Mouse (Mus musculus): ENCODE measurements around the gene D630045J12Rik. TPM values are rescaled to one million over a fixed set of nuclear protein-coding genes. Genes with fewer than 3 reads are reported as not detected.

The D630045J12Rik gene
- total RNA-seq, 2 experiments from 2014 or later, result 1.6 TPM

DNA sequence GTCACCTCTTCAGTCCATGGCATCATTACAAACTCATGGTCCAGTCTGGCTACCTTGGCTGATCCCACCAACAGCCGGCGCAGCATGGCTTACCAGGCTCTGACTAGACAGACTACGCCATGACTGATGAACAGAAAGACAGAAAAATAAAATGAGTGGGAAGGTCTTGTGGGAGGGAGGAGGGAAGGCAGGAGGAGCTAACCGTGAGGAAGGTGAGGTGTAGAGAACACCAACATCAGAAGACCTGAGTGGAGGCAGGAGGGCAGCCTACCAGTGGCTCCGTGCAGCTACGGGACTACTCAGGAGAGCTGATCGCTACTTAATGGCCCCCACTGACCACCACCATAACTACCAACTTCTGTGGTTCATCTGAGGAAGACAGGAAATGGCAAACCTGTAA lies 60.9 kb downstream of the D630045J12Rik start:
- DNase-seq, result no peak

DNA sequence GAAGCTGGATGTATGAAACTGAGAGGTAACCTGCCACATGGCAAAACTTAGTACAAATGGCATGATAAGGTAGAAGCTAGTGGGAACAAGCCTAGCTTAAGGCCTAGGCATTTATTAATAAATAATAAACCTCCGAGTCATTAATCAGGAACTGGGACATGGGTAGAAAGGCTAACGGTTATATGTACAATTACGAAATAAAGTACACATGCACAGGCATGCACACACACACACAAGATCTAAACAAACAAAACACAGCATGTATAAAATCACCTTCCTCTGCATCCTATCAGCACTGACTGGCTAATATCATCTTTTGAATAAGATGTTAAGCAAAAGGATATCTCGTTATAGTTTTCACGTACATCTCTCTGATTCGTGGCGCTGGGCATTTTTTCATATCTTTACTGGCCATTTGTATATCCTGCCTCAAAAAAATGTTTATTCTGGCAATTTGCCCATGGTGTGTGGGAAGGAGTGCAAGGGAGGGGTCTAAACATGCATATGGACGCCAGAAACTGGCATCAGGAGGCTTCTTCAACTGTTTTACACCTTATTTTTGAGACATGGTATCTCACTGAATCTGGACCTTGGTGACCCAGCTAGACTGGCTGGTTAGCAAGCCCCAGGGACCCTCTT lies 67.4 kb downstream of the D630045J12Rik start:
- DNase-seq, result no peak

DNA sequence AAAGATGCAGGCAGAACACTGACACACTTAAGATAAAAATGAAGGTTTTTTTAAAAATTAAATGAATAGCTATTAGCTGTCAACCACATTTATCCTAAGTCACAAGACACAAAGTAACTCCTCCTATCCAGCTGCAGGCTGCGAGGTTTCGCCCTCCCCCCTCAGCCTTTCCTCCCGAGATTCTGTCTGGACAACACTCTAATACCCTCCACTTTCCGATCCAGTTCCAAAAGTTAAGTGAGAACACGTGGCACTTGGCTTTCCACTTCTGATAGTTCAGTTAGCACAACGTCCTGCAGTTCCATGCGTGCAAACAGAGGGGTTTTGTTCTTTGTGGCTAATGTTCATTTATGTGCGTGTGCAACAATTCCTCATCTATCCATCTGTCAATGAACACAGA lies 69.0 kb downstream of the D630045J12Rik start:
- DNase-seq, result no peak

DNA sequence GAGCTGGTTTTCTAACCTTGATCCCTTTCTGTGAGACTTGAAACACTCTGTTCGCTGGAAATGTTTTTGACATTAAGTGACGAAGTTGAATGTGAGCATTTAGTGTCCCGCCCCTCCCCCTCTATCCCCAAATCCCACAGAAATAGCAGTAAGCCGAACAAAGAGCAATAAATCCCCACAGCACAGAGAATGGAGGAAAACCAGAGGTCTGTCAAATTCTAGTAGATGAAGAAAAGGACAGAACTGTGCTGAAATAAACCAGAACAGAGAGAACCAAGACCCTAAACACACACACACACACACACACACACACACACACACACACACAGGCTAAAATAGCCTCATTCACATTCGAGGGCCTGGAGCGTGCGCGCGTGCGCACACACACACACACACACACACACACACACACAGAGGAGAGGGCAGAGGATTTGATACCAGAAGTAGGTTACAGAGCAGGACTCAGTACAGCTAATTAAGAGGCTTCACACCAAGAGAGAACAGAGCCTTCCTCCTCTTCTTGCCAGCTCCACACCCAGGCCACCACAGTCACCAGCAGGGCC lies 72.0 kb downstream of the D630045J12Rik start:
- no peak for DNase-seq

DNA sequence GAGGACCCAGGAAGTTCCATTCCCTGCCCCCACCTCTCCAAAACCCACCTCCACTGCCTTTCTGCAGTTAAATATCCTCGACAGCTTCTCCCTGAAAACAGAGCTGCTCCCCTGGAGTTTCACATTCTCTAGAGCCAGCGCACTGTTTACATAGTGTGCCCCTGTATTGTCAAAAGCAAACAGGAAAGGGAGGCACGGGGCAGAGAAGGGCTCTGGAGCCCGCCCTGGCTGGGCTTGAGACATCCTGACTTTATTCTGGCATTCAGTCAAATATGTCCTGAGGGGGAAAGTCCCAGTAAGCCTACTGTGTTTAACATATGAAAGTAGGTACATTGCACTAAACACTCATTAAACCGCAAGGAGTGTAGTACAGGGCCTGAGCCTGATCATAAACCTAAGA lies 73.1 kb downstream of the D630045J12Rik start:
- no peak for DNase-seq

DNA sequence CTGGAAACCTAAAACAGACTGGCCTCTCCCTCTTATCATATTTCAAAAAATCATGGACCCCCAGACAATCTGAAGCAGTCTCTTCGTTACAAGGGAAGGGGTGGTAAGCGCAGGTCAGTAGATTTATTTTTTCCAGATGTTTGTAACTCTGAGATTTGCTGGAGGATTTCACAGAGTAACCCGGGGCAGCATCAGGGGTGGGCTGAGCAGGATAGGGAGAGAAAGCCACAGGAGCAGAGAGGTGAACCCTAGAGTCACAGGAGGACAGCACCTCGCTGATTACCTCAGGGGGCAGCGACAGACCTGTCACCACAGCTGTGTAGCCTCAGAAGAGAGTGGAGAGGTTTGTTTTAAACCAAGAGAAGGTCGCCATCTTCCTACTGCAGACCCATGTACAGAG lies 88.4 kb downstream of the D630045J12Rik start:
- DNase-seq, result no peak

DNA sequence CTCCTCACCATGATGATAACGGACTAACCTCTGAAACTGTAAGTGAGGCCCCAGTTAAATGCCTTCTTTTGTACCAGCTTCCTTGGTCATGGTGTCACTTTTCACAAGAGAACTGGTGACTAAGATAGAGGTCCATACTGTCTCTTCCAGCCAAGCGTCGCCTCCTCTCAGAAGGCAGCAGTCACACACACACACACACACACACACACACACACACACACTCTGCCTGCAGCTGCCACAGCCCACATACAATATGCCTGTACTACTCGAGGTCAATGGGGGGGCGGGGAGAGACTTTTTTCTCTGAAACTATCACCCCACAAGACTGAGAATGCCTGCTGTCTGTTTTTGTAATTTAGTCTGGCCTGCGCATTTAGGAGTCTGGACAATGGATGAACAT lies 89.1 kb downstream of the D630045J12Rik start:
- DNase-seq, result no peak

DNA sequence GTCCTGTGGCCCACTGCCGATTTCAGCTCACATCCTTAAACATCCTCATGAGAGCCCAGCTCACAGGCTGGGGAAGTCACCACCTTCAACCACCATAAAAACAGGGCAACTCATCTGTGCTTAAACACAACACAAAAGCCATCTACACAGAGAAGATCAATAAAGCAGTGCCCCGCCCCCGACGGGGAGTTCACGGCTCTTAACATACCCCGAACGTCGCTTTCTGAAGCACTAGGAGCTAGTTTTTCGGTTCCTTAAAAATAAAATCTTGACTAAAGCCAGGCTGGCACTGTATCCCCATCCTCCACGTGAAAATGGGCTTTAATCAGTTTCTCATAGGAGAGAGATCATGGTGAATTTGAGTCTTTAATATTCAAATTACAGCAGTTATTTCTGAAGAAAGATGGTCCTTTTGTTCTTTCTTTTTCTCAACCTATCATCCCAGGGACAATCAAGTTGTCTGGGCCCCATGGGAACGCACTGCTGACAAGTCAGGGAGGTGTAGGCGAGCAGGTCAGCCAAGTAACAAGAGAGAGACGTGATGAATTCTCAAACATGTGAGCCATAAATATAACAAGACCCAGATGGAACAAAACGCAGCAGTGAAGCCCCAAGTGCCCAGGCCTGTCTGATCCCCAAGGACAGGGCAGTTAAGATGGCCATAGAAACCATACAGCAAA lies 90.8 kb downstream of the D630045J12Rik start:
- peak in 1 of 2 experiments; percentile 25 for DNase-seq

DNA sequence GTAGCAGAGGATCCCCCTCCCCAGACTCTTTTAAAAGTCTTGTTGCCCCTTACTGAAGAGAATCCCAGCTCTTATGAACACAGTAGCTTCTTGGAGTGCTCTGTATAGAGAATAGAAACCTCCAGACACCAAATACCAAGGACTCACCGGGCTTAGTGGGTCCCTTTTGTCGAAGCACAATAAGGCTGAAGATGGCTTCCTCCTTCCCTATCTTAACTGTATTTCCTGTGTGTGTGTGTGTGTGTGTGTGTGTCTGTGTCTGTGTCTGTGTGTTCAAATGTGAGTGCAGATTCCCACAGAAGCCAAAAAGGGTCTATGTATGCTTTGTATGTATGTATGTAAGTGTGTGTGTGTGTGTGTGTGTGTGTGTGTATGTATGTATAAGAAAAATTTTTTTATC lies 93.3 kb downstream of the D630045J12Rik start:
- no peak for DNase-seq

DNA sequence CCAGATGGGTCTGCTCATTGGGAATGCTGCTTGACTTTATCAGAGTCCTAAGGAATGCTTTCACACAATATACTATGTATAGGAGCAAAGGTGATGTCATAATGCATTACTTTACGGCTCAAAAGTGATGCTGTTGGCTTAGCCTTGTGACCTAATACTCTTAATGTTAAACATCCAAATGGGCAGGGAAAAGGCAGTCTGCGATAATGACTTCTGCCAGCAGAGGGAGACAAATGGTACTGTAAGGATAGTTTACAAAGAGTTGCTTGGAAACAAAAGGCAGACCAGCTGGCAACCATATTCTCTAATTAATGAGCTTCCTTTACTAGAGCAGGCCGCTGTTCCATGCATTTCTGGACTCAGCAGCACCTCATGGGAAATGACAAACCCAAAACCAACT lies 93.7 kb downstream of the D630045J12Rik start:
- DNase-seq, result peak; percentile 83 to 96

DNA sequence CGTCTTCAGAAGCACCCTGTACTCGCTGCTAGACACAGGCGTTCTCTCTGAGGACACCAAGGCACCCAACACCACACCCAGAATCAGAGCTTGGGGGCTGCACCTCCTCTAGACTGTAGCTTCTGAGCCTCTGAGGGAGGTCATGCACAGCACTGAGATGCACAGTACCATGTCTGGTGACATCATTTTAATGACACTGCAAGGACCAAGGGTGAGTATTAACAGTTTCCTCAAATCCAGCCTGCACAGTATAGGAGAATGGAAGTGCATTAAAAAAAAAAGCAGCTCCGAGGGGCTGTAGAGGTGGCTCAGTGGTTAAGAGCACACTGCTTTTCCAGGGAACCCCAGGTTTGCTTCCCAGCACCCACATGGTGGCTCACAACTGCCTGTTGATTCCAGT lies 94.2 kb downstream of the D630045J12Rik start:
- DNase-seq, result no peak

DNA sequence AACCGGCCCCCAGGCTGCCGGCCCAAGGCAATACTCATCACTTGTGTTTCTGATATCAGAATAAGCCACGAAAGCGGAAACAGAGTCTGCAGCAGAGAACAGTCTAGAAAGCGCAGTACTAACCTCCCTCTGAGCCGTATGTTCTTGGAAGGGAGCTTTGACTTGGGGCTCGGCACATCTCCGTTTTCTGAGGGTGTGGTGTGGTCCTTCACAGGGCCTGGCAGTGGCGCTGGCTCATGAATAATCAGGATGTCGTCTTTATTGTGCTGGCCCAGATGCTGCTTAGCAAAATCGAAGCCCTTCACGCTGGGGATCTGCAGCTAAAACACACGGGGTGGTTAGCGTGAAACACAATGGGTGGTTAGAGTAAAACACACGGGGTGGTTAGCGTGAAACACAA lies 95.9 kb downstream of the D630045J12Rik start:
- no peak for DNase-seq

DNA sequence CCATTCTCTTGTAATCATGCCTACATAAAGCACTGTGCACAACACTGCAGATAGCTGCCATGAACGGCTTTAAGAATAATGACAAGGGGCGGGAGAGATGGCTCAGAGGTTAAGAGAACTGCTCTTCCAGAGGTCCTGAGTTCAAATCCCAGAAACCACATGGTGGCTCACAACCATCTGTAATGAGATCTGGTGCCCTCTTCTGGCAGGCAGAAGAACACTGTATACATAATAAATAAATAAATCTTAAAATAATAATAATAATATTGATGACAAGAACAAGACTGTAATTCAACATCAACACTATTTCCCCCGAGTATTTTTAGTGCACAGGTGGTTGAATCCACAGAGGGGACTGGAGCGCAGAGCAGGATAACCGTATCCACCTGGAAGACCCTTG lies 97.6 kb downstream of the D630045J12Rik start:
- no peak for DNase-seq

DNA sequence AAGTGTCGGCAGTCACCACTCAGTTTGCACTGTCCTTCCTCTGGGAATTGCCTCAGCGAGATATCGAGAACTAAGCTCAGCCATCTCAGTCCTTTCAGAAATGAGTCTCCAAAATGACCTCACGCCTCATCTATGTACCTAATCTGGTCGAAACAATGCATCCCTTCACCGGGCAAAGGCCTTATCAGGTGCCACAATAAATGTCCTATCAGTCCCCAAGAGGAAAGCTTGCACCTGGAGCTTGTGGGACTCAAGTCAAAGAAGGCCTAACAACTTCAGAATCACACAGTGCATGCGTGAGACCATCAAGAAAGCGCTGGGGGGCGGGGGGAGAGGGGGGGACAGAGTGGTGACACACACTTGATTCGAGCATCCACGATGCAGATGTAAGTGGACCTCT lies 101.5 kb downstream of the D630045J12Rik start:
- no peak for DNase-seq

DNA sequence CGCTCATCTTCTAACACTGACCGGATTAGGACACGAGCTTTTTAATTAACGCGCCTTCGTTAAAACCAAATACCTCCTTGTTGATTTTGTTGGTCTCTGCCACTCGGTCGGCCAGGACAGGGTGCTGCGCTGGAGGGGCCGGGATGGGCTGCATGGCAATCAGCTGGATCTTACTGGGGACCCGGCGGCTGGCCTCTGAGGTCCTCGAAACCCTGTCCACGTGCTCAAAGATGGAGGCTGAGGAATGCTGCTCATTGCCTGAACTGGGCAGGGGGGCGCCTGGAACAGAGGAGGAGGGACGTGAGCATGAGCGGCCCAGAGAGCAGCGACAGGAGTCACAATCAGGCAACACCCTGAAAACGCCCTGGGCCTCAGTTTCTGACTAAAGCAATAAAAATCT lies 104.3 kb downstream of the D630045J12Rik start:
- no peak for DNase-seq

DNA sequence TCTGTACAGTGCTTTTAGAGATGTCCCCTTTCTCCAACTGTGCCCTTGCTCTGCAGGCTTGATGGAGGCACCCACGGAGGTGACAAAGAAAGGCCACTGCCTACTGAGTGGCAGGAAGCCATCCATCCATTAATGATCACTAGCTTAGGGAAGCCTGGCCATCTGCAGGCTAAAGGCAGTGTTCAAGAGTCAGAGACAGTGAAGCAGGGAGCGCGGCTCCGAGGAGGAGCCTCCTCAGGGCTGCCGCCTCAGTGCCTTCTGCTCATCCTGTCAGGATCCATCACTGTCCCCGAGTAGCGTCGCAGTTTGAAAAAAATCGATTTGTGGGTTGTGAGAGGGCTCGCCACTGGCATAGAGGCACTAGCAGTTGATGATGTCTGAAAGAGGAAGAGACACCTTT lies 105.2 kb downstream of the D630045J12Rik start:
- no peak for DNase-seq

DNA sequence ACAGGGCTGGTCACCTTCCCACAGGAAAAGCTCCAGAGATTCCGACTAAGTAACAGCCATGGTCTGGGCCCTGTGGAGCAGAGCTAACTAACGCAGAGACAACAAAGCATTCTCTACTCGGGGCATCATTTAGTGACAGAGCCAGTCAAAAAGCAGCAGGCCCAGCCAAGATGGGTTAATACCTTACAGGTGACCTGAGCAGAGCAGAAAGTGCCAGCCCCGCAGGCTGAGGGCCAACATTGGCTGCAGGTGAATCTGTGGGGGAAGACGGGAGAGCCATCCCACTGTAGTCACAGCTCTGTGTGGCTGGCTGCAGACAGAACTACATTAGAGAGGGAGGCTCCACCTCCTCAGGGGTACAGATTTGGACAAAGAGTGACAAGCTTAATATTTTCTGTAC lies 106.5 kb downstream of the D630045J12Rik start:
- no peak for DNase-seq

DNA sequence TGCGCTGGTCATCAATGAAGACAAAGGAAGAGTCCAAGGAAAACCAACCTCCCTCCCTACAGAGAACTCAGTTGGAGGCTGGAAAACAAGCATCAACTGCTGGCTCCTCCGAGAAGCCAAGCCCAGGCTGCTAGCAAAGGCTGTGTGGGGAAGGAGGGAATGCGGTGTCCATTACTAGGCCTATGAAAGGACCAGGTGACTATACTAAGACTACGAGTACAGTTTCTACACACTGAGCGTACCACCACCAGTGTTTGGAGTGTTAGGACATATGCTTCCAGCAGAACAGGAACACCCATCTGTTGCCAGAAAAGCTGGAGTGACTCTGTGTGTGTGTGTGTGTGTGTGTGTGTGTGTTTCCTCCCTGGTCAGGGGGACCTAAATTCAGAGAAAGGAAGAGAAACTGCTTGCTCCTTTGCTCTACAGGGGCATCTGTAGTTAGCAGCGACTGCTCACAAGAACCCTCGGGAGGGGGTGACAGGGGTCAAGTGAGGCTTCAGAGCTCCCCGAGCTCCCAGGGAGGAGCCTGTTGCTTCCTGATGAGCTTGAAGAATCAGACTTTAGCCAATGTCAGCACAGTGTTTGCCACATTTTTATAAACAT lies 108.2 kb downstream of the D630045J12Rik start:
- DNase-seq, result peak; percentile 51 to 59

DNA sequence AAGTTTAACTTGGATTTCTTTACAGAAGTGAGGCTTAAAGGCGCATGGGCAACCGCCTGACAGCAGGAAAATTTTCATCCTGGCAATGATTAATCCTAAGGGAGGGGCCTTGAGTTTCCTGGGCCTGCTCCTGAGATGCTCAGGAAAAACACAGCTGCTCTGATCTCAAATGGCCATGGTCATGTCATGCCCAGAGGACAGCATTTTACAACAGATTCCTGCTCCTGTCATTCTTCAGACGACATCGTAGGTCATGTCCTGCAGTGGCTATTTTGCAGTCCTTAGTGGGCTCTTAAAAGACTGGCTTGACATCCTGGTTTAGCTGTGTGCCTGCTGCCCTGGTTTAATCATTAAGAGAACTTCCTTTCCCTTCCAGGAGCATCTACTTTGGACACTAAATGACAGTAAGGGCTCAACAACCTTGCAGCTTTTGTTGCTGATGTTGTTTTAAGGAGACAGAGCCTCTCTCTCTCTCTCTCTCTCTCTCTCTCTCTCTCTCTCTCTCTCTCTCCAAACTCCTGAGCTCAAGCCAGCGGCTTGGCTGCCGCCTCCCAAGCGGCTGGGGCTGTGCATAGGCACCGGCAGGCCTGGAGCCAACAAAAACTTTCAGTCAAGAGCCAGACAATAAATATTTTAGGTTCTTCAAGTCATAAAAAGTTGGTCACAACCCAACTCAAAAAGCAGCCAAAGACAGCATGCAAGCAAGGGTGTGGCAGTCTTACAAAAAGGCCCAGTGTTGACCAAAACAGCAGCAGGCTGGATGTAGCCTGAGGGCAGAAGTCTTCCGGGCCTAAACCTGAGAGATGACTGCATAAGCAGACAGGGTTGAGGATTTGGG lies 109.4 kb downstream of the D630045J12Rik start:
- peak; percentile 80 to 89 for DNase-seq

DNA sequence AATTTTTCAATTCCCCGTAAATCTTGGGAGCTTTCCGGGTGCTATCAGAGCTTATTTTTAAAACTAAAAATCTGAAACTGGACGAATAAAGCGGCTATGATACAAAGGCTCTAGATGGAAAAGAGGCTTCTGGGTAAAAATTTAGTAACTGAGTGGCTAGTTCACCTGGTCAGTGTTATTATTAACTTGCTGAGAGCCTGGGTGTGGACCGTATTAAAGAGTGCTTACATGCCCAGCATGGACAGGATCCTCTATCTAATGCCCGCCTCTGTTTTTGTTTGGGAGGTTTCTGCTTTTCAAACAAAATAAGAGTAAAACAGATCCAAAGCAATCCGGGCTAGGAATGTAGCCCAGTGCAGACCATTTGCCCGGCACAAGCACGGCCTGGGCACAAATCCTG lies 113.4 kb downstream of the D630045J12Rik start:
- DNase-seq, result no peak

DNA sequence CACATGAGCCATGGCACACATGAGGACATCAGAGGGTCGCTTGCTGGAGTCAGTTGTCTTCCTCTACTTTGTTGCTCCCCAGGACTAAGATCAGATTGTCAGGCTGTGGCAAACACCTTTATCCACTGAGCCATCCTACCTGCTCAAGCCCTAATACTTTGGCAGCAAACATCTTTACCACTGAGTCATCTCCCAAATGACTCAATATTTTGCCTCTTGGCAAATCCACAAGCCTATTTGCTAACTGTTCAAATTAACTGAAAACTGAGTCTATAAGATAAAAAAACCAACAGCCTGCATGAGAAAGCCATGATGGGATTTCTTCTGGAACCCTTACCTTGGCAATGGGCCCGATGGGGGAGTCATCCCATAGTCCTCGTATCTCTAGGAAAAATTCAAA lies 114.7 kb downstream of the D630045J12Rik start:
- DNase-seq, result no peak

DNA sequence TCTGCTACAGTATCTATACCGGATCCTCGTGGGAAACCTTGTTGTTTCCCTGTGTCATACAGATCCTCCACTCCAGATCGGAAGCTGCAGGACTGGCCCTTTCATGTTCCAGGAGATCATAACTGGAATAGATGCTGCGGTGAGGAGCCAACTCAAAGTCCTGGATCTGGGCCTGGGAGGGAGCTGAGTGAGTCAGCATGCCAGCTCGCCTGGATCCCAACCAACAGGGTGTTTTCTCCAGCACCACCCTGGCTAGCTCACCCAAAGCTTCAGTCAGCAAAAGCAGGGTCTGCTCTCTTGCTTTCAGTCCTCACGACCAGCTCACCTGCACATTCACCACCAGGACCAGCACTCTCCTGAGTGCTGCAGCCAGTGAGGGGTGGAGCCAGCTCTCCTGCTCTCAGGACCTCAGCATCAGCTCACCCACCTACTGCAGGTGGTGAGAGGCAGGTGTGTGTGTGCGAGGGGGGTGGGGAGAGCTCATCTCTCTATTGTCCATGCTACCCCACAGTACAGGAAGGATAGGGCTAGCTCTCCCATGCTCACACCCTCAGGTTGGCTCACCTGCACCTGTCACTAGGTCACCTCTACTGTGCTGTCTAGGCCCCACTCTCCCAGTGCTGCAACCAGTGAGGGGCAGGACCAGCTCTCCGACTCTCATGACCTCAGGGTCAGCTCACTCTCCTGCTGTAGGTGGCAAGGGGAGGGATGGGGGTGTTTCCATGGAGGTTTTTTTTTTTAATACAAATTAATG lies 118.8 kb downstream of the D630045J12Rik start:
- DNase-seq, result peak; percentile 68 to 74

Data from heart, adult 18-20 months (tissue).